Mouse (Mus musculus) lung, postnatal 0 days (tissue): Measurements from ENCODE around the gene Mgat5.

Experiments used
- CTCF ChIP-seq: IDR thresholded peaks from 2 replicates; pipeline ENCODE4 v1.5.1; 2016; ENCODE audit warnings: antibody characterized with exemption, mild to moderate bottlenecking
- EP300 ChIP-seq: IDR thresholded peaks from 2 replicates; pipeline ENCODE4 v1.6.1; 2016; ENCODE audit warnings: antibody characterized with exemption, mild to moderate bottlenecking, control low read depth

DNA sequence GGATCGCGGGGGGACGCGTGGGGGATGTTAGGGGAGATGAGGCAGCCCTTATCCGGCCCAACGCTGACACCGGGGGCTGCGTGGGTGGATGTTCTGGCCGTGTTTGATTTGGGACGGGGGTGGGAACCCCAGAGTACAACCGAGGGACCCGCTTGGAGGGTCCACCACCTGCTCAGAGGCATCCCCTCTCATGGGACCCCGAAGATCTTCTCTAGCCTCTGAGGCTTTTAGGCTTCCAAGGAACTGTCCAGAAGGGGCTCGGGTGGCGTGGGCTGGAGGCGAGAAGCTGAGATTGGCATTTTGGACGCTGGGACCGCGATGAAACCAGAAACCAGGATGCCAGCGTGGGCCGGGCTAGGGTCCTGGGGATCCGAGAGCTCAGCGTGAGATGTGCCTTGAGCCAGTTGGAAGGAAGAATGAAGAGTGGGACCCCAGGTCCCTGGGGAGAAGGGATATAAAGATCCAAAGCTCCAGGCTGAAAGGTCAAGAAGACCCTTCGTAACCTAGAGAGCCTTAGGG is 745 bp downstream of the Mgat5 start:
- TF ChIP-seq CTCF (no peak), EP300 (no peak)
